Mouse (Mus musculus): ENCODE data around the gene Ambra1. TPM values are rescaled to one million over a fixed set of nuclear protein-coding genes. Genes with fewer than 3 reads are reported as not detected.
A peak's percentile ranks its signal among the peaks of the same experiment; 100 is the strongest.

Gene Ambra1
- total RNA-seq, 4 experiments from 2014 or later, result 54.8 to 55.6 (median 55.1) TPM

DNA sequence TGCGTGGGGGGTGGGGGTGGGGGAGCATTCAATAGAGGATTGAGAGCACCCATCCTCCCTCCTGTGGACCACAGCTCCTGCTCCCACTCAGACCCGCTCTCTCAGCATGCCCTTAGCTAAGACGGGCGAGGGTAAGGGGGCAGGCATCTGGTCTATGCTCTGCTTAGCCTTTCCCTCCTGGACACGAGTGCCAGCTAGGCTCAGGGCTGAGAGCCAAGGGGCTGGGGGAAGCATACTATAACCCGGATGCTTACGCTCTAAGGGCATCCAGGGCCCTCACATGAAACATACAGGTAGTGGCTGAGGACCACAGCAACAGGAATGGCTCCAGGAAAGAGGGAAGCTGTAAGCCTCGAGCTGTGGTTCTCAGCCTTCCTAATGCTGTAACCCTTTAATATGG lies 228.1 kb downstream of the Ambra1 start:
- no peak for DNase-seq (ENCODE audit: low spot score in 2 of 2)

DNA sequence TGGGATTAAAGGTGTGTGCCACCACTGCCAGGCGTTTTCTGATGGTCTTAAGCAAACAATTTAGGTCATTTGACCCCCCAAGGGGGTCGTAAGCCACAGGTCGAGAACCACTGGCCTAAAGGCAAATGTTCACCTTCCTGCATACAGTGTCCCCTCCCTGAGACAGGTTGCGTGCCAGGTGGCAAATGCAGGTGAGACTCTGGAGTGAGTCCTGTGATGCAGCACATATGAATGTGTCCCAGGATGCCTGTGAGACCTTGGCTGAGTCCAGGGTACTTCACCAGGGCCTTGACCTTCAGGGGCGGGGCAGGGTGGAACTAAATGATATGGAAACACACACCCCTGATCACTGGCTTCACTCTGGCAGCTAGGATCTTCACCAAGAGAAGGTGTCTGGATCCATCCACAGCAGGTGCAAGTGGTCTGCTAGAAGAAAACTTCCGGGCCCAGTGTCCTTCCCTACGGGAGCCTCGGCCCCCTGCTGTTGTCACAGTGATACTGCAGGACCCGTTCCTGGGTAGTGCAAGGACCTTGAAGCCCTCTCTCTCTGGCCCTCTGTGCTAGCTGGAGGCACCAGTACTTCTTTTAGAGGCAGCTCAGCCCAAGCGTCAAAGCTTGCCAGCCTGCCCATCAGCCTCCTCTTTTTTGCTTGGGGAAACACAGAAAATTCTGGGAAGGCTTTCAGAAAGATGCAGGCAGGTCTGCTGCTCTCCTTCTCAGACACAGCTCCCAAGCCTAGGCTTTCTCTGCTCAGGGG lies 228.9 kb downstream of the Ambra1 start:
- DNase-seq (ENCODE audit: low spot score in 2 of 2), result no peak

DNA sequence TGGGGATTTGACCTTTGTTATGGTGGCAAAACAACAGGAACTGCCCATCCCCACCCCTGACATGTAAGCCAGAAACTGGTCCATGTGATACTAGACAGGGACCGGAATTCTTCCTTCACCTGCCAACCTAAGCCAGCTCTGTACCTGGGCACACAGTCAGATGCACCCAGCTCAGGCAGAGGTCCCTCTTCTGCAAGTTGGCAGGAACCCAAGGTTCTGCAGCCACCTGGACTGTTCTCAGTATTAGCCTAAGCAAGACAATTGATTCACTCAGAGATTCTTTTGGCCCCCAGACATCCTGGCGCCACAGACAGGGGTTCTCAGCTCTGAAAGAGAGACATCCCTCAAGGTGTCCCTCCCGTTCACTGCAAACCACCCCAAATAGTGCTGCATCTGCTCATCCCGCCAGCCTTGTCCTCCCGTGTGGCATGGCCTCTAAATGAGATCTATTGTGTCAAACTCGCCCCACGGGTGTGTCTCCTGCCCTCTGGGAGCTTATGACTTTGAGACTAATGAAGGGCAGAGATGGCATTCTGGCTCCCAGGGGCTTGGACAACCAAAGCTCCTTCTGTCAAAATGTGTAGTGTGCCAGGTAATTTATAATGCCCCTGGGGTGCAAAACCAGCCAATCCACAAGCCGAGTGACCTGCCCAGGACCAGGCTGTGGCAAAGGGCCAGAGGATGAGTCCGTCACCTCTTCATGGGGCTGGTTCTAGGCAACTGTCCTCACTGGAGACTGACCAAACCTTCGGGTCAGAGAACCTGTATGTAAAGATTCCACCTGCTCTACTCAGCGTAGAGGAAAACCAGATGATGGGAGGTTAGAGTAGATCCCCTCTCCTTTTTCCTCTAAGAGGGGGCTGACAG lies 229.8 kb downstream of the Ambra1 start:
- no peak for DNase-seq (ENCODE audit: low spot score in 2 of 2)

DNA sequence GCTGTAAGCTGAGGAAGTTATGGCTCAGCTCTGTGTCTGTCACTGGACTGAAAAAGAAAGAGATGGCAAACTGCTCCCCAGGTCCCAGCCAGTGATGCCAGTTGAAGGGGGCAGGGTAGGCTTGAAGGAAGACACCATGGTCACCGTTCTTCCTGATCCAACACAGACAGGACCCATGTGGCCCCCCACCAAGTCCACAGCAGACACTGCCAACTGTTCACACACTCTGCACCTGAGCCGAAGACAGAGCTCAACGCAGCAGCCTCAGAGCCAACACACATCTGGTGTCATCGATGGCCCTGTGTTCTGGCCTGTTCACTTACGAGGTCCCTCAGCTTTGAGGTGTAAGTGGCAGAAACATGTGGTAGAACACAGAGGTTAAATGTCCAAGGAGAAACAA lies 230.5 kb downstream of the Ambra1 start:
- DNase-seq (ENCODE audit: low spot score in 2 of 2), result no peak

DNA sequence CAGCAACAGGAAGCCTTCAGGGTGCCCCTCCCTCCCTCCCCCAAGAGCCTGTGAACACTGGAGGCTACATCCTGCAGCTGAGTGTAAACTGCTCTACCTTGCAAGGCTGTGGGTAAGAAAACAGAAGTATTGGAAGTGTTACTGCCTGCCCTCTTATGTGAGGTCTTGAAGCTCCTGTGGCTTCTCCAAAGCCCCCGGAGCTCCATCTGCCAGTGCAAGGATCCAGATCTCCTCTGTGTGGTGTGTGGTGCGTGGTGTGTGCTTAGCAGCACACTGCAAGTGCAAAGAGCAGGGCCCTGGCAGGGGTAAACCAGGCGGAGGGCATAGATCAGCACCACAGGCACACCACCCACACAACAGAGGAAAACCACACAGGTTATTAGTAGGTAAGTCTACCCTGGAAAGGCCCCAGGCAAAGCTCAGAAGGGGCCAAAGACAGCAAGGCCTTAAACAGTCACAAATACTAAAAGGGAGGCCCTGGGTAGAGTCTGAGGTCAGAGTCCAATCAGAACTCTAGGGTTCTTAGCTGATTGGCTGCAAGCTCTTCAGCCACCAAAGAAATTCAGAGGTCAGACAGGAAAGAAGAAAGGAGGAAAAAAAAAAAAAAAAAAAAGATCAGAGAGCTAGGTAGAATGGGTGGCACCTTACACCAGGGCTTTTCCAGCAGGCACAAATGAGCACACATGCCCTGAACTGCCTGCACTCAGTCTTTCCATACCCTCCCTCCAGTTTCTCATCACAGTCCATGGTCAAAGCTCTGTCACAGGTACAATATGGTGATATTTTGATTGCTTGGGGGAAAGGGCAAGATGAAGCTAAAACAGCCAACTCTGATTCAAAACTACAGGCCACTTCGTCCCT lies 232.2 kb downstream of the Ambra1 start:
- no peak for DNase-seq (ENCODE audit: low spot score in 2 of 2)

DNA sequence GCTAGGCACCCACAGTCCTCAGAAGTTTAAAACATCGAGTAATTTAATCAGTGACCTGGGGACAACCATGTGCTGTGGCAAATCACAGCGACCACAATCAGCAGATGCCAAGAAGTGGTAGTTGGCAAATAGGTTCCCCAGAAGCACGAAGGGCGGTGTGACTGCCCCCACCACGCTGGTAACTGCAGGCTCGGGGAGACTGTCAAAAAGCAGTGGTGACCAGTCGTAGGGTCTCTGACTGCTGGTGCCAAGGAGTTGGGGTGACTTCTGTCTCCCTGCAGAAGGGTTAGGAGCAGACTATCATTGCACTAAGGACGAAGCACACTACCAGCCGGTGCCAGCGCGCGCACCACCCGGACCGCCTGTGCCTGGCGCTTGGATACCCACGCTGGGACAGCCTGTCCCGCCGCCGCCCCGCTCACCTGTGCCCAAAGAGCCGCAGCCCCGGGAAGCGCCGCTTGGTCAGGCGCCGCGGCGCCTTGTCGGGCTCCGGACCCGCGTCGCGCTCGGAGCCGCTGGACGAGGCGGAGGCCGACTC lies 233.0 kb downstream of the Ambra1 start:
- DNase-seq (ENCODE audit: low spot score in 2 of 2), result no peak

DNA sequence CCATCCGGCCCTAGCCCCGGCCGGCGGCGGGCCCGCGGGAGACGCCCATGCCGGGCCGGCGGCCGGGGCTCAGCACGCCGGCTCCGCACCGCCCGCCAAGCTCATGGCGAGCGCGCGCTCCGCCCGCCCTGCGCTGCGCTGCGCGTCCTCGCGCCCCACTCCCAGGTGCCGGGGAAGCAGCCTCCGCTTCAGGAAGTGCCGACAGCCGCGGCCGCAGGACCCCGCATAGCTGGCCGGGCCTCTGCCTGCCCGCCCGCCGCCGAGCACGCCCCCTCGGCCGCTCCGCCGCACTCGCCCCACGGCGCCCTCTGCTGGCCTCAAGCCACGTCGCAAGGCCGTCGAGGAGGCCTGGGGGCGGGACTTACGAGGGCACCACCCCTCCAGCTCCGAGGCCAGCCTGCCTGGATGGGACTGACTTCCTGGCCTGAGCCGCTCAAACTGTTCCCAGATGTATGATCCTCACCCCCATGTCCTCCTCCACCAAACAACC lies 233.6 kb downstream of the Ambra1 start:
- DNase-seq (ENCODE audit: low spot score in 2 of 2), result peak; percentile 83 to 90

DNA sequence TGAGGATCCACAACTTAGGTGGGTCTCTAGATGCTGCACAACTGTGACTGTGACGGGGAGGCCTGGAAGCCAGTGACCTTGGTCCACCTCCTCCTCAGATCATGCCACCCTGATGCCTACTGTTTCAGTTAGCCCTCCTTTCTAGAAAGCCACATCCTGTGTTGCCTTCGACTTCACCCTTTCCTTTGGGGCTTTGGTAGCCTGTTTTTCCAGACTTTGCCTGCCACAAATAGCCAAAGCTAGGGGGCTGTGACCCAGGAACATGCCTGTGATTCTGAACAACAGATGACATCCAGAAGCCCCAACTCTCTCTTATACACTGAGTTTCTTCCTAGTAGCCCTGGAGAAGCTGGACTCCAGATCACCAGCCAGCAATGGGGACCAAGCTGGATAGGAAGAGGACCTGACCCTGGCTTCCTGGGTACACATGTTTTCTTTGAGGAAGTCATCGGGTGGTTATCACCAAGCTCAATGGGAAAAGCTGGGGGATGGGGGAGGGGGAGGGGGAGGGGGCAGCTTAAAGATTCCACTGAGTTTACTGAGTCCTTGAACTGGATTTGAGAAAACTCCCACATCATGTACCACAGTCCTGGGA lies 234.8 kb downstream of the Ambra1 start:
- no peak for DNase-seq (ENCODE audit: low spot score in 2 of 2)

DNA sequence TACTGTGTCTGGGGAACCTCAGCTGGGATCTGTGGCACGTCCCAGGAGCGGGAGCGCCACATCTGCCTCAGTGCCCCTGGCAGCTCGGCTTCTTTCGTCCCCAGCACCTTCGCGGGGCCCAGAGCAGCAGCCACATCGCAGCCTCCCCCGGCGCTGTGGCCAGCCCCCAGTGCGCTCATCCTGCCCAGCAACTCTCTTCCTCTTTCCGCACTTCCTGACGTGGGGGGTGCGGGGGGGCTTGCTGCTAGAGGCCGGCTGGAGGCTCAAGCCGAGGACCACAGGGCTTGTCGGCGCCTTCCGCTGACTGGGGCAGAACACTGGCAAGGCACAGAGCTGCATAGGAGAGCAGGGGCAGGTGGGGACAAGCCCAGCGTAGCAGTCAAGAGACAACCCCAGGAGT lies 235.5 kb downstream of the Ambra1 start:
- DNase-seq (ENCODE audit: low spot score in 2 of 2), result no peak

DNA sequence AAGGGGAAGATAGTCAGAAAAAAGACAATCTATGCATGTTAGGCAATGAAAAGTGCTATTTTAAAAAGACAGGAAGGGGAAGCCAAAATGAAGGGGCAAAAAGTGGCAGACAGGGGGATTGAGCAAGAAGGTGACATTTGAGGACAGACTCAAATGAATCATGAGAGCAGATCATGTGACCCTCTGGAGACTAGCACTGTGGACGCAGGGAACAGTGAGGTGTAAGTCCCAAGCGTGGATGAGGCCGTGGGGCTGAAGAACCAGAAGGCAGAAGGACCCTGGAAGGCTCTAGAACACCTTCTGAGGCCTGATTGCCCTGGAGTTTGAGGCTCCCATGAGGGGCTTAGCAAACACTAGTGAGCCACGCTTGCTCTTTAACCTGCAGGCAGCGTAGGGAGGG lies 236.4 kb downstream of the Ambra1 start:
- DNase-seq (ENCODE audit: low spot score in 2 of 2), result no peak

DNA sequence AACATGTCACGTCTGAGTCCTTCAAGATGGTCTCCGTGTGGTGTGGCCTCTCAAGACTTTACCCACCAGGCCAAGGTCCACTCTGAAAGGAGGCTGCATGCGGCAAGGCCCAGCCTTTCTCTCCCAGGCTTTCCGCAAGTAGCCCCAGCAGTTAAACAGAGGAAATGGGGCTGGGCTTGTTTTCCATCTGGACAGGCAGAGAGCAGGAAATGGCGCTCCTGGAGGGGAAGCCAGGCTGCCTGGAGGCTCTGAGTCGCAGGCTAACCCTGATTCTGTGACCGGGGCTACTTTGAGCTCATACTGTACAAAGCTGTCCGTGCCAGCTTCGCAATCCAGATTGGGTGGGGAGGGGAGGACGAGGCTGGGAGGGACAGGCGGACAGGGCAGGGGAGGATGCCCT lies 238.0 kb downstream of the Ambra1 start:
- DNase-seq (ENCODE audit: low spot score in 2 of 2), result no peak

Small RNA genes within 50 kb of the gene (microRNA-seq; reads per million reads assigned to microRNA genes)
- gene Mir6999, result 0.88 to 1.5 reads per million in 2 experiments

Other genes with a start within 250 kb of the Ambra1 start
- 100 to 1,000 TPM; 116 to 144 (median 129) TPM for gene Ckap5, start 203.4 kb upstream of the Ambra1 start, total RNA-seq (2022)
- under 1 TPM in 2 of 4 experiments, not detected in 2; 0.23 to 0.42 TPM for gene F2, start 93.7 kb upstream of the Ambra1 start, total RNA-seq (2022)
- gene Zfp408, start 80.3 kb upstream of the Ambra1 start, total RNA-seq (2022), result 10 to 100 TPM; 11.6 to 14.5 (median 13.7) TPM
- 10 to 100 TPM; 60.8 to 82.1 (median 74.6) TPM for gene Arhgap1, start 80.3 kb upstream of the Ambra1 start, total RNA-seq (2022)
- 10 to 100 TPM; 76.1 to 90.9 (median 83.8) TPM for gene Atg13, start 19.6 kb upstream of the Ambra1 start, total RNA-seq (2022)
- 1 to 10 TPM; 6.8 to 8.6 (median 7.5) TPM for gene Harbi1, start 19.3 kb upstream of the Ambra1 start, total RNA-seq (2022)
- 10 to 100 TPM; 57.9 to 66.5 (median 60.3) TPM for gene Chrm4, start 197.1 kb downstream of the Ambra1 start, total RNA-seq (2022)
- 10 to 100 TPM; 17.9 to 21.1 (median 19.8) TPM for gene Mdk, start 202.2 kb downstream of the Ambra1 start, total RNA-seq (2022)
- gene Gm9821, start 215.6 kb downstream of the Ambra1 start, total RNA-seq (2022), result not detected
- gene Dgkz, start 245.7 kb downstream of the Ambra1 start, total RNA-seq (2022), result 100 to 1,000 TPM; 414 to 471 (median 424) TPM

Data from left cerebral cortex, adult 8-10 months (tissue).